Mouse (Mus musculus): ENCODE results near the gene Gusb. TPM values are rescaled to one million over a fixed set of nuclear protein-coding genes. Genes with fewer than 3 reads are reported as not detected.
"Not testable (repeated sequence)": the region's sequence is repeated elsewhere in the genome, so short reads cannot be mapped to it uniquely, and the experiment has no call there.

Gusb gene
- total RNA-seq (2021) = 10 to 100 TPM; 12.2 to 12.8 TPM

DNA sequence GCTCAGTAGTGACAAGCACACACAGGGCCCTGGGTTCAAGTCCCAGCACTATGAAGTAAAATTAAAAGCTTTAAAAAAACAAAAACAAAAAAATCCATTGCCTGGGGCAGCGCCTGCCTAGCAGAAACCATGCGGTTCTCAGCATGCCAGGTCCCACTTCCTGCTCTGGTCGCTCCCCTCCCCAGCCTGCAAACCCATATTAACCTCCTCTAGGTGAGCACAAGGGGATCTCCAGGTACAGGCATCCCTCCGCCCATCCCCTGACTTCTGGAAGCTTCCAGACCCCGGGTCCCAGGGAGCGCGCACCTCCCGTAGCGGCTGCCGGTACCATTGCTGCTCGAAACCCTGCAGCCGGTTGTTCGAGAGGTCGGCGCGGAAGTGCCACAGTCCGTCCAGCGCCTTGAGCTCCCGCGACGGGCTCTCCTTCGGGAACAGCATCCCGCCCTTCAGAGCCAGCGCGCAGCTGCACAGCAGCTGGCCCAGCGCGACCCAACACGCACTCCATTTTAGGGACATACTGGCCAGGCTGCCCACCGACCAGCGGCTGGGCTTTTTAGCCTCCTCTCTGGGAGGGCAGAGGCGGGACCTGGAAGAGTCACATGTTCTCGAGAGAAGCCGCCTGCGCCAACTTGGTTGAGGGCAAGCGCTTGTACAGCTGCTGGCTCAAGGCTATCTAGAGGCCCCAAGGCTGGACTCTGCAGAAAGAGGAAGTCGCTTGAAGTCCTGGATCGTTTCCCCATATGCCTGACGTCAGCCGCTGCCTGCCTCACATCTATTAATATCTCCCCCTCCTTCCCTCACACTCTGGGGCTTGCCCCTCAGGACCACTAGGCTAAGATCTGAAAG lies at the start of gene Gusb:
Gene Gusb (minus strand): TSS at position 749 of the 846 bp plus-strand sequence.
- DNase-seq = peak; percentile 78
- intact Hi-C loops (cut with DNase I) = no loop called here

DNA sequence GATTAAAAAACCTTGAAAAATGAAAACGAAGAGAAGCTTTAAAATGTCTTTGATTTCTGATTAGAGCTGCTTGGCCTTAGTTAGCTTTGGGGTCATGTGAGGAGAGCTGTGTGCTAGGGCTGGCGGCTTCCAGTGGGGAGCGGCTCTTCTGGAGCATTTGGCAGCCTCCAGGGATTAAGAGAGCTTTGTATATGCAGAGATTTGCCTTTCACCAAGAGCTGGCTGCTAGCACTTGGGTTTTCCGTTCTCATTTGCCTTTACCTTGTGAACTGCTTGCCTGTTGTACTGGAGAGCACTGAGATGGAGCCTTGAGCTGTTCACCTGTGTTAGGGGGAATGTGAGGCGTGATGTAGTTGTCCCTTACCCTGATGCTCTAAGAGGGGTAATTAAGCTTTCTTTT lies 49.7 kb upstream of the Gusb start:
- intact Hi-C loops (cut with DNase I) = no loop called here
- DNase-seq = no peak

DNA sequence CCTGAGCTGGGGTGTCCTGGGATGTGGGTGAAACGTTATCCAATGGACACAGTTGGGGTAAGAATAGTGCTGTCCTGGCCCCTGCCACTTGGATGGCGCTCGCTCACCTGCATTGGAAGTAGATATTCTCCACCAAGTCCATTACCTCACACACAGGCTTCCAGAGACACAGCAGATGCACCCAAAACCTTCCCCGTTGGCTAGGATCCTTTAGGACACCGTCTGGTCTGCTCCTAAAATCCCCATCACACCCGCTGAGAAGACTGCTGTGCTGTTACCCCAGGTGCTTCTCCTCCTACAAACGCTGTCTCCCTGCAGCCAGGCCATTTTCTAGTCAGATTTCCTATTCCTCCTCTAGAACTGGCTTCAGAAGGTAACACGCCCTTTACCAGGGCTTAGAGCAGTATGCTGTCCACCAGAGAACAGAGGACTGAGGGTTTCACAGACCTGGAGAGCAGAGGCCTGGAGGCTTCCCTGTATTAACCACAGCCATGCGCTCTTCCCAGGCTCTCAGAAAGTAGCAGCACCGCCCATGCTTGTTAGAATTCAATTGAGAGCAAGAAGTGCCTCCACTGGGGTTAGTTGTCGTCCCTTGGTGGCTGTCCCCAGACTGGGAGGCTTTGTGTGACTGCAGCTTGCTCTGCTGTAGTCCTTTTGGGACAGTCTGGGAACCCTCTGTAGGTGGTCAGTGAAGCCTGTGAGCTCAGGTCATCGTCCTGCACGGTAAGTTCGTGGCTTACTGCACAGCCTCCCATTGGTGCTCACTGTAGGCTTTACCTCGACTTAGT lies 48.4 kb upstream of the Gusb start:
- intact Hi-C loops (cut with DNase I) = no loop called here
- no peak for DNase-seq

- DNase-seq = peak; percentile 67
- intact Hi-C loops (cut with DNase I) = no loop called here
Observed at GRCm38 (mm10) chr5:130050416-130050815, 47.6 kb upstream of the Gusb start.

DNA sequence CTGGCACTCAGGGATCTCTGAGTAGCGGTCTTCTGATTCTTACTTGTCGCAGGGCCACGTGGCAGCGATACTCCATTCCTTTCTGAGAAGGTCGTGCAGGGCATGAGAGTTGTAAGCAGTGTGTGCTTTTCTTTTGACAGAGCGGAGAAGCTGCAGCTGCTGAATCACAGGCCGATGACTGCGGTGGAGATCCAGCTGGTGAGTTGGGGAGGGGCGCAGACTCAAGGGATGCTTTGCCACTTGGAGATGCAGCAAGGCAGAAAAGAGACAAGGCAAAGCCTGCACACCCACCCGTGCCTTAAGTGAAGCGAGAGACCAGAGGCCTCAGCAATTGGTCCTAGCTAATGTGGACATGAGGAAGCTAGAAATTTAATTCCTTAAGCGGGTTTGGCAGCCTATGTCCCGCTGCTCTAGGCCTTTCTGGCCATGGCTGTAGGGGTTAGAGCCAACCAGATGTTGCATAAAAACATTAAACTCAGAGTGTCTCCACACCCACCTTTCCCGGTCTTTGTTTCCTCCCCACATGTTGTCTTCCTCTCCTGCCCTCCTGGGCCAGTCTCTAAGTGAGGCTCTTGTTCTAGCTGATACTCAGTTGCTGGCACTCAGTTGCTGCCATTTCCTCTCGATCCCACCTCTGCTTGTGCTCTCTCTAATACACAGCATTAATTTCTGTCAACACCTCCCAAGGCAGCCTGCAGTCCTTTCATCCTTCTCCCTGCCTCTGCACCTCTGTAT lies 46.1 kb upstream of the Gusb start:
- intact Hi-C loops (cut with DNase I) = loop anchor here (5.0 kb wide), 1 partner anchor 83 kb away; no protein-coding TSS in a partner anchor
- peak; percentile 33 for DNase-seq

- DNase-seq = no peak
- intact Hi-C loops (cut with DNase I) = loop anchor here (5.0 kb wide), 1 partner anchor 85 kb away; no protein-coding TSS in a partner anchor
Observed at GRCm38 (mm10) chr5:130047013-130047412, 44.2 kb upstream of the Gusb start.

DNA sequence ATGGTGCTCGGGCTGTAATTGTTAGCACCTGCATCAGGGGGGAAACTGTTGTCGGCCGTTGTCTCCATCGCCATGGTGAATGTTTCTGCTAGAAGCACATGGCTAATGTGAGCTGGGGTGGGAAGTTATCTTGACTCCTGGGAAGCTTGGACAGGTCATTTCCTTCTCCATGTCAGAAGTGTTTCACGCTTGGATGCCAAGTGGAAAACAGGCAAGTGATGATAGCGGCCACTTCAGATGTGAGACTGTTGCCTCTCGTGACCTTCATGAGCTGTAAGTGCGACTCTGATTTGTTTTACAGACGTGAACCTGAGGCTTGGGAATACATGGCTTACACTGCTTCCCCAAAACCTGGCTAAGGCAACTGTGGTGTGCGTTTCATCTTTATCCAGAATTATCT lies 43.7 kb upstream of the Gusb start:
- no peak for DNase-seq
- intact Hi-C loops (cut with DNase I) = loop anchor here (5.0 kb wide), 1 partner anchor 86 kb away; no protein-coding TSS in a partner anchor

DNA sequence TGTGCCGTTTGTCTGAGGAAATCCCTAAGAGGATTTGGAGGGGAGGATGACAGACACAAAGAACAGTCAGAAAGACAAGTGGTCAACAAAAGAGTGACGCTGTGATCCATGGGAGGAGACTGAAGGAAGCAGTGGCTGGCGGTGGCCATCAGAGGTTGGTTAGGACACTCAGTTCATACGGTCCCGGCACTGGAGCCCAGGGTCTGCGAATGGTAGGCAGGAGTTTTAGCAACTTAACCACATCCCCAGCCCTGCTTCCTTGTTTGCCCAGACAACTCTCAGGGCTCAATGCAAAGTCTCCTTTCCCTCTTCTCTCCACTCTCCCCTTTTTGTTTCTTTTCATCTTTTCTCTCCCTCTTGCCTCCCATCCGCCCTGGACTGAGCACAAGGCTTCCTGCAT lies 43.3 kb upstream of the Gusb start:
- intact Hi-C loops (cut with DNase I) = loop anchor here (5.0 kb wide), 1 partner anchor 86 kb away; no protein-coding TSS in a partner anchor
- DNase-seq = no peak

DNA sequence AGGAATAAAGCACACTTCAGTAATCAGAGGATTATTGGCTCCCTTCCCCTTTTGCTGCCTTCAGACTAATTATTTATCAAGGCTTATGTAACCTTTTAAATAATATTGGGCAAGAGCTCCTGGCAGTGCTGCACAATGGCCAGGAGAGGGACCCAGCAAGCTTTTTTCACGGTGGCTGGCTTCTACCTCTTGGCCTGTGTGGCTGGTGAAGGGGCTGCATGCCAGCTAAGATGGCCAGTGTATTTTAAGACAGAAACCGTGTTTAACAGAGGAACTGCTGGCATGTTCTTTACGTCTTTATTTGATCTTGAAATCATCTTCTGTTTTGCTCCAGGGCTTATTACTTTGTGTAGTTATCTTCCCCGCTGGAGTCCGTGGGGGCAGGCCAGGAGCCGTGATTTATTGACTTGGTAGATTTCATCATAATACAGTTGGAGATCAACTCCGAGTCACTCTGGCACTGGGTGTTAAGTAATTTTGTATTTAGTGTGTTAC lies 41.4 kb upstream of the Gusb start:
- intact Hi-C loops (cut with DNase I) = no loop called here
- DNase-seq = peak; percentile 63

- DNase-seq = no peak
- intact Hi-C loops (cut with DNase I) = no loop called here
Observed at GRCm38 (mm10) chr5:130043741-130044140, 40.9 kb upstream of the Gusb start.

- no peak for DNase-seq
- intact Hi-C loops (cut with DNase I) = no loop called here
Observed at GRCm38 (mm10) chr5:130041262-130041661, 38.4 kb upstream of the Gusb start.

- intact Hi-C loops (cut with DNase I) = no loop called here
- DNase-seq = no peak
Observed at GRCm38 (mm10) chr5:130040797-130041196, 37.9 kb upstream of the Gusb start.

DNA sequence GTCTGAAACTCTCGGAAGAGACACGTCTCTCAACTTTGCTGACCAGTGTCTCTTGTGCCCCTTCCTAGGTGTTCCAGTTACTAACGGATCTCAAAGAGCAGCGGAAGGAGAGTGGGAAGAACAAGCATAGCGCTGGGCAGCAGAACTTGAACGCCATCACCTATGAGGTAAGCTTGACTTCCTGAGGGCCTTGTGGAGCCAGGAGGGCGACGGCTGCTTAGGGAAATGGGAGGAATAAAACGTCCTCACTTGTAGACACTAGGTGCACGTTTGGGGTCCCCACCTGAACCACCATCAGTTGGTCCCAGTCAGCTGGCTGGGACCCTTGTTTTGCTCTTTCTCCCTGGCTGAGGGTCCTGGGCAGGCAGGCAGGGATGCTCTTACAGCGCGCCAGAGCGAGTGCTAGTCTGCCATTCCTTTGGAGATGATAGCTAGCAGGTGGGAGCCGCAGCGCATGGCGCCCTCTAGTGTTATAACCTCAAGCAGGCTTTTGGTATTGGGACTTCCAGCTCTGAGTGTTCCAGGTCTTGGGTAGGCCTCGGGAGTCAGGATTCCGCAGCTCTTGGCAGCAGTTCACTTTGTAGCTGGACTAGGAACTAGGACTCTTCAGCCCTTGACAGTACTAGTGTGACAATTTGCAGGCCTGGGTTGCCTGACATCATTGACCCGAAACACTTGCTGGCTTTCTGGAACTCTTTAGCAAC lies 35.1 kb upstream of the Gusb start:
- intact Hi-C loops (cut with DNase I) = no loop called here
- DNase-seq = peak; percentile 58

GRCm38 (mm10) chr5:130036300-130036699 lies 33.5 kb upstream of the Gusb start:
- DNase-seq; intact Hi-C loops (cut with DNase I): not testable (repeated sequence)

DNA sequence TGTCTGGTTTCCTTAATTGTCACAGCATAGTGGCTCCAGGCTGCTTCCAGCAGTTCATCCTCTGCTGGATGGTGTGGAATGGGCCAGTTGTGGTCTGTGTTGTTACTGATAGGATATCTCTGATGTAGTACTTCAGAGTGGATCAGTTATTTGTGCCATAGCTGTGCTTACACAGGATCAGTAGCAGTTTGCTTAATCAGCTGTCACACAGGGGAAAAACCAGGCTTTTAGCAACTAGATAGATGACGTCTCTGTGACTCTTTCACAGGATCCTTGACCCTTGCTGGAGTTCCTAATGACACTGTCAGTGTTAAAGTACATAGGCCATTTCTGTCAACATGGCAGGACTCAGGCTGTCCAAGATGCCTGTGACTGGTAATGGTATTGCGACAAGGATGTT lies 31.0 kb upstream of the Gusb start:
- intact Hi-C loops (cut with DNase I) = no loop called here
- DNase-seq = no peak

DNA sequence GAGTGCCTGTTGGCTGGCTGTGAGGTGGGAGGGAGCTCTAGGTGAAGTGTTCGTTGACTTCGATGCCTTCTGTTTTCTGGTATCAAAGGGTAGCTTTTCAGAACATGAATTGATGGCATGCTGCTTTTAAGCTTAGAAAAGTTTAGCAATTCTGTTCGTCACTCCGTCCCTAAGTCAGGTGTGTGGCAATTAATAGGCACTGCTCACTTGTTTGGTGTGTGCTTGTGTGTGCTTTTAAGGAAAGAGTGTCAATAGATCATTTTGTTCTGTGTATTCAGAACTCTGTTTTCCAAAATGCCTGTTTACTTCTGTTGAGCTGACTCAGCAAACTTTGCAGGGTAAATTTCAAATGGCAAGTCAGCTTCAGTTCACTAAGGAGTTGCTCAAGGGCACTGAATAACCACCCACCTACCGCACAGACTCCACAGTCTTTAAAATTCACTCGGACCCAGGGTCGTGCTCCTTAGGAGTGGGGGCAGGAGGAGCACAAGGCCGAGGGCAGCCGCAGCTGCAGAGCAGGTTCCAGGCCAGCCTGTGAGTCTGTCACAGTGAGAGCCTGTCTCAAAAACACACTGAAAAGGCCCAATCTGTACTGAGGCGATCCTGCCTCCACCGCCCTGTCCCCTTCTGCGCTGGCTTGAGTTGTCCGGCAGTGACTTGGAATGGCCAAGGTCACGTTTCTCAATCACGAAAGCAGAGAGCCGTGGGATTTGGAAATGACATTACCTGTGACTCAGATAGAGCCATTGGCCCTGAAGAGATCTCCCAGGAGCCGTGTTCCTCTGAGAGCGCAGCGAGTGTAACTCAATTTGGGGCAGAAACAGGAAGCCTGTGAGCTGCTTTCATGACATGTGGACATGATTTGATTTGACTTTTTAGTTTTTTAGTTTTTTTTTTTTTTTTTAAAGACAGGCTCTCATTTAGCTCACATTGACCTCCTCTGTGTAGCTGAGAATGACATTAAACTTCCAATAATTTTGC lies 28.9 kb upstream of the Gusb start:
- intact Hi-C loops (cut with DNase I) = no loop called here
- no peak for DNase-seq

GRCm38 (mm10) chr5:130029142-130029897 lies 26.5 kb upstream of the Gusb start, which contains the start of the genes Asl and Crcp:
Asl (minus strand) TSS chr5:130029247.
Crcp (plus strand) TSS chr5:130029290.
- peak; percentile 81 for DNase-seq
- intact Hi-C loops (cut with DNase I) = loop anchor here (10.0 kb wide), 1 partner anchor 115 kb away; the partner anchor contains the start of gene Kctd7

DNA sequence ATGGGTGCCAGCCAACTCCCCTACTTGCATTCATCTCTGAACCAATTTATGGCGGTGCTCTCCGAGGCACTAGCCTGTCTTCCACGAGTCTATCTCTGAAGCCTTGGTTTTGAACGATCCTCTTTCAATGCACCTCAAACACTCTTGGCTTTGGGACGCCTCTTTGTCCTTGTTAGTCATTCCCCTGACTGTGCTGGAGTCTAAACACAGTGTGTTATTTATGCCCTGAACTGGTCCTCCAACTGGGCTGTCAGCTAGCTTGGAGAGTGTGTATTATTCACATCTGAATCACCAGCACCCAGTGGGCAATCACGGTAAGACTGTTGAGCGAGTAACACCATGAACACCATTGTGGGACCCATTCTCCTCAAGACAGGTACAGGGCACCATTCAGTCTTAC lies 24.8 kb upstream of the Gusb start:
- intact Hi-C loops (cut with DNase I) = loop anchor here (10.0 kb wide), 1 partner anchor 117 kb away; the partner anchor contains the start of gene Kctd7
- DNase-seq = no peak
